Mouse (Mus musculus) heart, postnatal 0 days (tissue): ENCODE measurements around the gene Ube4b.

ENCODE experiments used
- CTCF ChIP-seq: IDR thresholded peaks from 2 replicates; pipeline ENCODE4 v1.5.1; 2016; ENCODE audit warnings: antibody characterized with exemption, control low read depth, low read depth
- EP300 ChIP-seq: IDR thresholded peaks from 2 replicates; pipeline ENCODE4 v1.6.1; 2016; ENCODE audit warnings: antibody characterized with exemption, low read depth

- no peak for TF ChIP-seq CTCF
- no peak for TF ChIP-seq EP300
Measured at GRCm38 (mm10) chr4:149345873-149346272, 80.7 kb downstream of the Ube4b start.
